Mouse (Mus musculus): ENCODE data around the gene Tgoln1. TPM values are rescaled to one million over a fixed set of nuclear protein-coding genes. Genes with fewer than 3 reads are reported as not detected.
A peak's percentile ranks its signal among the peaks of the same experiment; 100 is the strongest.

Tgoln1 gene
- polyA plus RNA-seq (2016; fragmentation: Nextera tagmentation; extraction: Ambion mirVana) = 23.8 and 24.6 TPM in 2 replicates

DNA sequence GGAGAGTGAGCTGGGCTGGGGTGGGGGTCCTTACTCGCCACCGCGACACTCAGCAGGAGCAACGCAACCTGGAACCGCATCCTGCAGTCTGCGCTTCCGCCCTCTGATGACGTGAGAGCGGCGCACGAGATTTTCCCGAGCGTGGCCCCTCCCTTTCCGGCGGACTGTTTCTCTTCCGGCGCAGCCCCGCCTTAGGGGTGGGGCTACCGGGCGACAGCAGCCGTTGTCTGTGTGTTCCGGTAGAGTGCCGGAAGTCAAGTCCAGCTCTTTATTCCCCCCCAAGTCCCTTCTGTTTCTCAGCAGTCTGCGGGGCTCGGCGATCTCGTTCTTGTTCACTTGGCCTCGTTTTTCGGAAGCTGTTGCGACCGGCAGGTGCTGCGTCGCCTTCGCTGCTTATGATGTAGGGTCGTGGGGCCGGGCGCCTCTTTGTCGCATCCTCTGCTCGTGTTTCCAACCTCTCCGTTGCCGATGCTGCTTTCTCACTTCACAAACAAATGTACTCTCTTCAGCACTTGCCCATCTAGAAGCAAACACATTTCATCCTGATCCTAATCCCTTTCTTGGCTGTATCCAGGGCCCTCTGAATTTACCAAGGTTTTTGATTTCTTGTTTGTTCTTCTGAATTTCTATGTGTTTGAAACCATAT lies at the start of gene Tgoln1:
Gene Tgoln1 (minus strand): TSS at position 358 of the 646 bp plus-strand sequence.
- Histone ChIP-seq H3K36me3 (peaks cover 12% of the 10 kb centered on the region), H3K4me2 (replicated peaks) (peak within 1 kb of the TSS; percentile 89), H3K4me3 (peak within 1 kb of the TSS; percentile 73), H3K27me3 (no peaks in the 10 kb centered on the region), H3K27ac (peak within 1 kb of the TSS; percentile 88), H3K4me1 (peaks cover 27% of the 10 kb centered on the region), H3K9me3 (no peaks in the 10 kb centered on the region), H3K9ac (peak within 1 kb of the TSS; percentile 74)
- WGBS = under 1% methylated on average over 41 of the region's 41 CpGs
- ATAC-seq (ENCODE audit: insufficient number of reproducible peaks, insufficient read depth, low FRiP score, low TSS enrichment) = peak; percentile 92

DNA sequence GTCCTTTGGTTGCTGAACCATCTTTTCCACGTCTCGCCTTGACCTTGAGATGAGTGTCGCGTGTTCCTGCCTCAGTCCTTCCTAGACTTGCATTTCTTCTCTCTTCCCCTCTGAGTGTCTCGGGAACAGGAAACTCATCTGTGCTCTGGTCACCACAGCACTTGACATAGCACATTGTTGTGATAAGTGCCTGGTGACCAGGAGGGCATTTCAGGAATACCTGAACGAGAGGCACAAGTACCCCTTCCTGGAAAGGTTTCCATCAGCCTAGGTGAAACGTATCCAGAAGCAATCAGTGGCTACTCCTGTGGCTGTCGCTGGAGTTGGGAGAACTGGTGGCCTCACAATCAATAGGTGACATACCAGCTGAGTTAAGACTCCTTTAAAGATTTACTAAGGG lies 47.5 kb upstream of the Tgoln1 start:
- Histone ChIP-seq H3K4me1 (peaks cover 56% of the 10 kb centered on the region), H3K4me2 (replicated peaks) (no peak overlapping the region), H3K36me3 (no peaks in the 10 kb centered on the region), H3K4me3 (no peak overlapping the region), H3K27me3 (no peaks in the 10 kb centered on the region), H3K9me3 (no peaks in the 10 kb centered on the region), H3K27ac (peak overlapping the region; percentile 24; the same call in 1 of the 2 replicates), H3K9ac (no peak overlapping the region)
- no peak for ATAC-seq (ENCODE audit: insufficient number of reproducible peaks, insufficient read depth, low FRiP score, low TSS enrichment)
- 65% methylated on average over 8 of the region's 8 CpGs for WGBS

DNA sequence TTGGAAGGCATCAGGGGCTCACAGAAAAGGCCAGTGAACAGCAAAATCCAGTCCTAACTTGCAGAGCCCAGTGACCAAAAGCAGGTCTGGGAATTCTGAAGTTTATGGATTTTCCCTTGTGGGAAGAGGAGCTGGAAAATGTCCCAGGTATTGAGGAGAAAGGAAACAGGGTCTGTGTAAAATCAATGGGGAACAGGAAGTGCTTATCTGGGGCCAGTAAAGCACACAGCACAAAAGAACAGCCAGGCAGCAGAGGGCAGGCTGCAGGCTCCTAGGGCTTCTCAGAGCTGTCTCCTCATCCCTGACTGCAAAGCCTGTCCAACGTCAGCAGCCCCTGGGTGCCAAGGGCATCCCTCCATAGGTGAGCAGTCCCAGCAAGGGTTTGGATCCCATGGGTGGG lies 46.2 kb upstream of the Tgoln1 start:
- Histone ChIP-seq H3K9ac (no peak overlapping the region), H3K9me3 (no peaks in the 10 kb centered on the region), H3K36me3 (no peaks in the 10 kb centered on the region), H3K4me3 (no peak overlapping the region), H3K27me3 (no peaks in the 10 kb centered on the region), H3K4me2 (replicated peaks) (no peak overlapping the region), H3K27ac (peak overlapping the region; percentile 83), H3K4me1 (peaks cover 49% of the 10 kb centered on the region)
- 16% methylated on average over 1 of the region's 1 CpGs for WGBS
- no peak for ATAC-seq (ENCODE audit: insufficient number of reproducible peaks, insufficient read depth, low FRiP score, low TSS enrichment)

DNA sequence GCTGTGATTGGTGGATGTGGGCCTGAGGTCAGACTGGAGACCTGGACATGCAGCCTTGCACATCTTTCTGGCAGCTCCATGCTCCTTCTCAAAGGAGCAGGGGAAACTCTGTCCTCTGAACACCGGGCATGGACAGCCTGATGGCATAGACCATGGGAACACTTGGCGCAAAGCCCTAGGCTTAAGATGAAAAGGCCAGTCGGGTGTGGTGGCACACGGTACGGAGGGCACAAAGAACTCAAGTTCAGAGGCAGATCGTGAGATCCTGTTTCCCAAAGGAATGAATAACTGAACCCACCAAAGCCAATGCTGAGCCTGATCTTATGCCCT lies 43.6 kb upstream of the Tgoln1 start:
- no peaks in the 10 kb centered on the region for H3K9me3 ChIP-seq
- no peaks in the 10 kb centered on the region for H3K27me3 ChIP-seq
- ATAC-seq (ENCODE audit: insufficient number of reproducible peaks, insufficient read depth, low FRiP score, low TSS enrichment) = no peak; the same call in 1 of the 2 replicates
- H3K4me2 ChIP-seq (replicated peaks) = no peak overlapping the region
- H3K36me3 ChIP-seq = no peaks in the 10 kb centered on the region
- no peak overlapping the region for H3K4me3 ChIP-seq
- H3K4me1 ChIP-seq = peaks cover 63% of the 10 kb centered on the region
- WGBS = 71% methylated on average over 6 of the region's 6 CpGs
- peak overlapping the region; percentile 57; the same call in 1 of the 2 replicates for H3K27ac ChIP-seq
- no peak overlapping the region for H3K9ac ChIP-seq

DNA sequence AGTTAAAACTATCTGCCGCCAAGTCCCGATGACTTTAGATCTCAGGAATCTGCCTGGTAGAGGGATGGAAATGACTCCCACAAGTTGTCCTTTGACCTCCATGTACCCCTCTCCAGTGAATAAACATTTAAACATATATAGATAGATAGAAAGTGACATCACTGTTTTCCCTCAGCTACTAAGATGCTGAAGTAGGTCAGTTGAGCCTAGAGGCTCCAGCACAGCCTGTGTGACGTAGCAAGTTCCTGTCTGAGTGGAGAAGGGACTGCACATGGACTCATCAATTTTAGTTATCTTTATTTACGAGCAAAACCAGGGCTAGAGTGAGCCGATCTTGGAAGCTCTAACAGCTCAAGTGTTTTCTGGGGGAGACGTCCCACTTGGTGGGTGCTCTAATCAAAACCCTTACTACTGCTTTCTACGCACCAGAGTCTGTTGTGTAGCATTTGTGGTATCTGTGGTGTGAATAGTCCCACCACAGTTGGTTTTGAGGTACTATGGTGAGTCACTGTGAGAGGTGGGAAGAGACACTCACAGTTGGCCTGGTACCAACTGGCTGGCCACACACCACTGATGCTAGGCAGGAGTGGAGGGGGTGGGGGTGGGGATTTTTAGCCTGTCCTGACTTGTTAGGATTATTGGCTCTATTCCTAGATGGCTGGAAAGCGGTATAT lies 43.1 kb upstream of the Tgoln1 start:
- WGBS = 80% methylated on average over 8 of the region's 8 CpGs

DNA sequence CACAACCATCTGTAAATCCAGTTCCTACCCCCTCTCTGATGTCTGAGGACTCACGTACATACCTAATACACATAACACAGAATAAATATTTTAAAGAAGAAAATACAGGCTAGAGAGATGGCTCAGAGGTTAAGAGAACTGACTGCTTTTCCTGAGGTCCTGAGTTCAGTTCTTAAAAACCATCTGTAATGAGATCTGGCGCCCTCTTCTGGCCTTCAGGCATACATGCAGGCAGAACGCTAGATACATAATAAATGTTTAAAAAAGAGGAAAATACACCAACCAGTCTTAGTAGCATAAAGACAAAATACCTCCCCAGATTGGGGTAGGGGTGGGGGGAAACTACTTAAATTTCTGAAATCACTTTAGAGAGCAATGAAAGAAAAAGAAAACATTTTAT lies 41.2 kb upstream of the Tgoln1 start:
- Histone ChIP-seq H3K36me3 (no peaks in the 10 kb centered on the region), H3K4me2 (replicated peaks) (no peak overlapping the region), H3K27ac (0 out of 2 replicates have a peak overlapping the region, but pooled peaks have one; percentile 41), H3K9ac (no peak overlapping the region), H3K27me3 (no peaks in the 10 kb centered on the region), H3K4me1 (peaks cover 71% of the 10 kb centered on the region), H3K9me3 (no peaks in the 10 kb centered on the region), H3K4me3 (no peak overlapping the region)
- ATAC-seq (ENCODE audit: insufficient number of reproducible peaks, insufficient read depth, low FRiP score, low TSS enrichment) = no peak
- 57% methylated on average over 3 of the region's 3 CpGs for WGBS

More for the DNA sequence above, 43.1 kb upstream of the Tgoln1 start:
- Histone ChIP-seq H3K4me1 (peaks cover 66% of the 10 kb centered on the region), H3K4me3 (no peak overlapping the region), H3K27ac (0 out of 2 replicates have a peak overlapping the region, but pooled peaks have one; percentile 57), H3K9me3 (no peaks in the 10 kb centered on the region), H3K4me2 (replicated peaks) (no peak overlapping the region), H3K36me3 (no peaks in the 10 kb centered on the region), H3K9ac (no peak overlapping the region), H3K27me3 (no peaks in the 10 kb centered on the region)
- no peak for ATAC-seq (ENCODE audit: insufficient number of reproducible peaks, insufficient read depth, low FRiP score, low TSS enrichment)

DNA sequence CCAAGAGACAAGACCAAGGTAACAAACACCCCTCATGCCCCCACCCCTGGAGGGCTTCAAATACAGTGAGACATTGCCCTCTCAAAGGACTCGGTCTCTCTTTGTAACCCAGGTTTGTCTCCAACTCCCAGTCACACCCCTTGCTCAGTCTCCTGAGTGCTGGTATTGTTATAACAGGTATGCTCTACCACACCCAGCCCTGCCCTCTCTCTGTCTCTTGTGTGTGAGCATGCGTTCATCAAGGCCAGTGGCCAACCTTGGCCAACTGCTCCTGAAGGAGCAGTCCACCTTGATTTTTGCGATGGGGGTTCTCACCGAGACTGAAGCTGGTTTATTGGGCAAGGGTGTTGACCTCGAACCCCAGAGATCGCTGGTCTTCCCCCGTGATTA lies 39.2 kb upstream of the Tgoln1 start:
- H3K9ac ChIP-seq = no peak overlapping the region
- H3K27me3 ChIP-seq = no peaks in the 10 kb centered on the region
- H3K4me1 ChIP-seq = peaks cover 59% of the 10 kb centered on the region
- WGBS = 73% methylated on average over 7 of the region's 7 CpGs
- peak overlapping the region; percentile 92 for H3K27ac ChIP-seq
- no peak for ATAC-seq (ENCODE audit: insufficient number of reproducible peaks, insufficient read depth, low FRiP score, low TSS enrichment)
- no peak overlapping the region for H3K4me3 ChIP-seq
- no peaks in the 10 kb centered on the region for H3K9me3 ChIP-seq
- peak overlapping the region; percentile 47 for H3K4me2 ChIP-seq (replicated peaks)
- peaks cover 2% of the 10 kb centered on the region; the same call in 1 of the 2 replicates for H3K36me3 ChIP-seq

DNA sequence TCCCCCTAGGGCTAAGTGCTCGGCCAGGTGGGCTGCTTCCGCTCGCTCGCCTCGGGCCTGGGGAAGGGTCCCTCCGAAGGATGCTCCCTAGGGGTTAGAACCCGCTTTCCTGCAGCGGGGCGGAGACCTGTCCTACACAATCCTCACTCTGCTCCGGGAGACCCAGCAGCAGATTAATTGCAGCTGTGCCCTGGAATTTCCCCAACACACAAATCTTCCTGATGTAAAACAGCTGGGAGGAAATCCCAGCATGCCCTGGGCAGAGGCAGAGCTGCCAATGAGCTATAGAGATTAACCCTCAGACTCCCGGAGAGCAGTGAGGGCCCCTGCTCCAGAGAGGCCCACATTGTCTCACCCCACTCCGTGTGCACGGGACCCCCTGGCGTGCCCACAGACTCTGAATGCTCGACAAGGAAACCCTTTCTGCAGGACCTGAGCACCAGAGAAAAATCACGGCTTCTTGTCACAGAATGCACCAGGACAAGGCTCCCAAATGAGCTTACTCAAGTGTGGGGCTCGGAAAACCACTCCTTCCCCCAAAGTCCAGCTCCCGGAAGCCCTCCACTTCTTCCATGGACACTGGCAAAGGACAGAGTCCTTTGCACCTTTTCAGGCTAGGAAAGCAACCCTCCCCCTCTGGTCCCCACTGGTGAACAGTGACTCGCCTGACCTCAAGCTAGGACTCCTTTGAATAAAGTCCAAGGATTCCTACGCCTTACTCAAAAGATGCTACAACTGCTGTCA lies 38.7 kb upstream of the Tgoln1 start:
- Histone ChIP-seq H3K9me3 (no peaks in the 10 kb centered on the region), H3K27me3 (no peaks in the 10 kb centered on the region), H3K4me1 (peaks cover 57% of the 10 kb centered on the region), H3K9ac (no peak overlapping the region), H3K27ac (peak overlapping the region; percentile 92), H3K4me2 (replicated peaks) (peak overlapping the region; percentile 47), H3K4me3 (peak overlapping the region; percentile 25), H3K36me3 (peaks cover 2% of the 10 kb centered on the region; the same call in 1 of the 2 replicates)
- ATAC-seq (ENCODE audit: insufficient number of reproducible peaks, insufficient read depth, low FRiP score, low TSS enrichment) = peak; percentile 91
- 7% methylated on average over 20 of the region's 20 CpGs for WGBS

DNA sequence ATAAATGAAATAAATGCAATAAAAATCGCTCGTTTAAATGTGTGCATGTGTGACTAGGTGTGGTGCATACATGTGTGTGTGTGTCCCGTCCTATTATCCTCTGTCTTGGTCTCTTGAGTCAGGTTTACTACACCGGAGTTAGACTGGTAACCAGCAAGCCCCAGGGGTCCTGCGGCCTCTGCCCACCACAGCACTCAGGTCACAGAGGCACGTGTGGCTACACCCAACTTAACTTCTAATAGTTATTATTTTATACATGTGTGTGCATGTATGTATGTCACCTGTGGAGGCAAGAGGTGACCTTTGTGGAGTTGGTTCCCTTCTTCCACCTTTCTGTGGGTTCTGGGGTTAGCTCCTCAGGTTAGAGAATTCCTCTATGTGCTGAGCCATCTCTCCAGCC lies 37.6 kb upstream of the Tgoln1 start:
- H3K4me2 ChIP-seq (replicated peaks) = no peak overlapping the region
- no peak overlapping the region for H3K9ac ChIP-seq
- no peaks in the 10 kb centered on the region for H3K27me3 ChIP-seq
- H3K4me1 ChIP-seq = peaks cover 52% of the 10 kb centered on the region
- ATAC-seq (ENCODE audit: insufficient number of reproducible peaks, insufficient read depth, low FRiP score, low TSS enrichment) = no peak
- no peak overlapping the region for H3K4me3 ChIP-seq
- 81% methylated on average over 6 of the region's 6 CpGs for WGBS
- no peaks in the 10 kb centered on the region for H3K9me3 ChIP-seq
- peak overlapping the region; percentile 92 for H3K27ac ChIP-seq
- H3K36me3 ChIP-seq = peaks cover 2% of the 10 kb centered on the region; the same call in 1 of the 2 replicates

DNA sequence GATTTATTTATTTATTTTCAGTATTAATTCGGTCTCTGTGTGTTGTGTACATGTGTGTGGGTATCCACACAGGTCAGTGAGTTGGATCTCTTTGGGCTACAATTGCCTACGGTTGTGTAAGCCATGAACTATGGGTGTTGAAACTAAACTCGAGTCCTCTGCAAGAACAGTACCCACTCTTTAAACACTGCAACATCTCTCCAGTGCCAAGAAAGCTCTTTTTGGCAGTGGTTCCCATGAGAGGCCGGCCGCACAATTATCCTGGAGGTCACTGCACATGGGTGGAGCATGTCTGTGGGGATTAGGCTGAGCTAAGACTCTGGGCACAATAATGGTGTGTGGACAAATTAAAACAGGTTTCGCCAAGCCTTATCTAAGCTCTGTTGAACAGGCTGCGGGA lies 36.6 kb upstream of the Tgoln1 start:
- WGBS = 81% methylated on average over 7 of the region's 7 CpGs
- Histone ChIP-seq H3K9me3 (no peaks in the 10 kb centered on the region), H3K4me2 (replicated peaks) (no peak overlapping the region), H3K4me1 (peaks cover 56% of the 10 kb centered on the region), H3K27me3 (no peaks in the 10 kb centered on the region), H3K4me3 (no peak overlapping the region), H3K9ac (no peak overlapping the region), H3K27ac (peak overlapping the region; percentile 36), H3K36me3 (peaks cover 2% of the 10 kb centered on the region; the same call in 1 of the 2 replicates)
- ATAC-seq (ENCODE audit: insufficient number of reproducible peaks, insufficient read depth, low FRiP score, low TSS enrichment) = no peak

DNA sequence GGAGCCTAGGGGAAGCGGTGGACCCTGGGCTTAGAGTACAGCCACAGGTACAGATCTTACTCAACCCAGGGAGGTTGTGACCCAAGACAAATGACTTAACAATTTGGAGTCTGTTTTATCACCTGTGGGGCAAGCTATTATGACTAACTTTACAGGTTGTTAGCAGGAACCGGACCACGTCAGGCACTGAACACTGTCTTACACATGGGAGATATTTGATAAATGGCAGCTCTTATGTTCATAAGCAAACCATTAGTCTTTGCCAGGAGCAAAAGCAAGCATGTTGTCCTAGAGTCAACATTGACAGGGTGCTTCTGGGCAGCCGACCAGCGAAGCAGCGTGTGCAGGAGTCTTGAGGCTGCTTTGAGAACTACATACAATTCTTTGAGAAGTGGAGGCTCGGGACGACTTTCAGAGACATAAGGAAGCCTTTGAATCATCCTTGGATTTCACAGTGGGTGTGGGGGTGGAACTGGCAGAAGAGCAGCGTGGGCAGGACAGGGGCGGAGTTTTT lies 33.6 kb upstream of the Tgoln1 start:
- Histone ChIP-seq H3K4me3 (no peak overlapping the region), H3K9ac (no peak overlapping the region), H3K36me3 (peaks cover 6% of the 10 kb centered on the region; the same call in 1 of the 2 replicates), H3K4me1 (peaks cover 42% of the 10 kb centered on the region), H3K9me3 (no peaks in the 10 kb centered on the region), H3K4me2 (replicated peaks) (no peak overlapping the region), H3K27me3 (no peaks in the 10 kb centered on the region), H3K27ac (peak overlapping the region; percentile 26; the same call in 1 of the 2 replicates)
- no peak for ATAC-seq (ENCODE audit: insufficient number of reproducible peaks, insufficient read depth, low FRiP score, low TSS enrichment)
- WGBS = 68% methylated on average over 10 of the region's 10 CpGs
